18 mouse cellular contexts compared by ENCODE assay signal in genomic region chr6:93983551-93983950, GRCm38 (mm10).
"Had no signal": no experiment of that assay in that cellular context is flagged by ENCODE, and none has a peak within 500 bp of the region (broad histone marks: within the 10 kb centered on the region; RNA-seq: fewer than 3 reads in every experiment).

No protein-coding gene starts in this region.

- H3K4me2 ChIP-seq: lung, embryonic 14.5 days; midbrain, embryonic 12.5 days; neural tube, embryonic 13.5 days; neural tube, embryonic 15.5 days had no signal

- H3K9ac ChIP-seq: lung, embryonic 14.5 days; midbrain, embryonic 12.5 days; neural tube, embryonic 13.5 days; neural tube, embryonic 15.5 days had no signal

- H3K27ac ChIP-seq: midbrain, embryonic 10.5 days; midbrain, embryonic 12.5 days; neural tube, embryonic 13.5 days; neural tube, embryonic 15.5 days had no signal

- H3K4me3 ChIP-seq: midbrain, embryonic 10.5 days; midbrain, embryonic 12.5 days; myocyte; neural tube, embryonic 13.5 days; neural tube, embryonic 15.5 days had no signal

- ATAC-seq: midbrain, embryonic 16.5 days had no signal

- H3K9me3 ChIP-seq: midbrain, embryonic 10.5 days; midbrain, embryonic 12.5 days; neural tube, embryonic 13.5 days; neural tube, embryonic 15.5 days had no signal

- H3K4me1 ChIP-seq: neural tube, embryonic 15.5 days had no signal

- DNase-seq: lung, embryonic 14.5 days; lung, postnatal 10 days; lung, postnatal 4 days; midbrain, embryonic 14.5 days; retina, postnatal 1 day; right cerebral cortex, adult 18-20 months; right cerebral cortex, postnatal 25 days; right cerebral cortex, postnatal 4 days; spleen, adult 18-20 months; thymus, adult 18-20 months; thymus, postnatal 14 days; thymus, postnatal 36 days had no signal

- H3K36me3 ChIP-seq: midbrain, embryonic 10.5 days; midbrain, embryonic 12.5 days; neural tube, embryonic 13.5 days; neural tube, embryonic 15.5 days had no signal

- H3K27me3 ChIP-seq: midbrain, embryonic 12.5 days; neural tube, embryonic 13.5 days; neural tube, embryonic 15.5 days had no signal
